In genomic region chr2:168158911-168159711, GRCm38 (mm10) we compare ENCODE assay signal across 8 mouse cellular contexts. TPM values are rescaled to one million over a fixed set of nuclear protein-coding genes. Genes with fewer than 3 reads are reported as not detected.
DNase-seq lines count a peak whose midpoint lies in the region; ATAC-seq and TF ChIP-seq lines count a peak whose summit lies in the region.

No protein-coding gene starts in this region.

- no peak overlapping the region for H3K9ac ChIP-seq in forebrain, postnatal 0 days
- peak overlapping the region; percentile 63 for H3K9ac ChIP-seq in lung, embryonic 16.5 days (ENCODE audit: low read length)

- no peaks in the 10 kb centered on the region for H3K9me3 ChIP-seq in forebrain, postnatal 0 days (ENCODE audit: low read length)
- H3K9me3 ChIP-seq in lung, embryonic 16.5 days (ENCODE audit: control insufficient read depth, low read length) = no peaks in the 10 kb centered on the region

- peak; percentile 63 for DNase-seq in 416B (ENCODE audit: low read depth)
- DNase-seq in Muller cell, postnatal 12 days (ENCODE audit: inconsistent ontology term) = peak; percentile 96
- DNase-seq in forebrain, postnatal 0 days = no peak
- DNase-seq in kidney, adult 8-10 months = peak; percentile 89 to 92
- DNase-seq in retina, postnatal 7 days (ENCODE audit: low read depth, low spot score) = peak; percentile 63
- DNase-seq in ovary, adult 18-20 months (ENCODE audit: low spot score) = no peak
- DNase-seq in right cerebral cortex, postnatal 4 days = no peak

- H3K36me3 ChIP-seq in forebrain, postnatal 0 days (ENCODE audit: insufficient read depth) = no peaks in the 10 kb centered on the region
- no peaks in the 10 kb centered on the region for H3K36me3 ChIP-seq in lung, embryonic 16.5 days (ENCODE audit: control insufficient read depth, insufficient read depth, low read length)

- peaks cover 5% of the 10 kb centered on the region; the same call in 1 of the 2 replicates for H3K4me1 ChIP-seq in forebrain, postnatal 0 days (ENCODE audit: insufficient read depth)
- peaks cover 35% of the 10 kb centered on the region for H3K4me1 ChIP-seq in lung, embryonic 16.5 days (replicated peaks; ENCODE audit: control insufficient read depth, insufficient read depth, low read length)

- 7% methylated on average over 23 of the region's 25 CpGs for WGBS in forebrain, postnatal 0 days
- 5% methylated on average over 24 of the region's 25 CpGs for WGBS in lung, embryonic 16.5 days

- no peak overlapping the region for H3K4me3 ChIP-seq in forebrain, postnatal 0 days (ENCODE audit: low read depth, low read length)
- H3K4me3 ChIP-seq in lung, embryonic 16.5 days (ENCODE audit: low read length) = peak overlapping the region; percentile 32

- no peaks in the 10 kb centered on the region for H3K27me3 ChIP-seq in forebrain, postnatal 0 days (ENCODE audit: insufficient read depth, low read length)
- H3K27me3 ChIP-seq in lung, embryonic 16.5 days (ENCODE audit: control insufficient read depth, insufficient read depth, low read depth, low read length) = no peaks in the 10 kb centered on the region

- no peak for TF ChIP-seq CTCF in forebrain, postnatal 0 days (IDR thresholded peaks at IDR 0.05; ENCODE audit: low read depth)

- H3K27ac ChIP-seq in forebrain, postnatal 0 days (ENCODE audit: low read depth, low read length) = no peak overlapping the region
- H3K27ac ChIP-seq in lung, embryonic 16.5 days (ENCODE audit: low read length) = peak overlapping the region; percentile 82

- peak overlapping the region; percentile 26; the same call in 1 of the 2 replicates for H3K4me2 ChIP-seq in forebrain, postnatal 0 days (ENCODE audit: low read depth)
- H3K4me2 ChIP-seq in lung, embryonic 16.5 days (ENCODE audit: low read depth, low read length) = peak overlapping the region; percentile 62

- ATAC-seq in forebrain, postnatal 0 days = peak; percentile 36
- ATAC-seq in lung, embryonic 16.5 days (ENCODE audit: low read depth) = peak; percentile 37; the same call in 1 of the 2 replicates

RNA-seq across cellular contexts. Expression of gene Adnp, which starts 47.8 kb away (rescaled TPM):
- total RNA-seq in forebrain, postnatal 0 days (2014; rRNA removed) = 22.0 and 41.8 TPM in 2 replicates
- 9.2 and 15.4 TPM in 2 replicates for polyA plus RNA-seq in forebrain, postnatal 0 days (2015; fragmentation: Nextera tagmentation; extraction: Ambion mirVana)
- 1.3 and 1.8 TPM in 2 replicates for polyA plus RNA-seq in lung, embryonic 16.5 days (2015; fragmentation: Nextera tagmentation; extraction: Ambion mirVana)

Comparison
In these comparisons a context has a peak if more than half of its experiments do, and no peak if none do; other contexts are left out.
1. DNase-seq: peak in 416B (single experiment), Muller cell, postnatal 12 days (single experiment), kidney, adult 8-10 months (2 of 2) and retina, postnatal 7 days (single experiment); none in forebrain, postnatal 0 days (single experiment), ovary, adult 18-20 months (single experiment) and right cerebral cortex, postnatal 4 days (single experiment).